10 mouse cellular contexts compared by ENCODE assay signal in genomic region chr8:91196661-91197060, GRCm38 (mm10). TPM values are rescaled to one million over a fixed set of nuclear protein-coding genes. Genes with fewer than 3 reads are reported as not detected.
DNase-seq lines count a peak whose midpoint lies in the region; ATAC-seq and TF ChIP-seq lines count a peak whose summit lies in the region.
"Had no signal": no experiment of that assay in that cellular context is flagged by ENCODE, and none has a peak within 500 bp of the region (broad histone marks: within the 10 kb centered on the region; RNA-seq: fewer than 3 reads in every experiment).

No protein-coding gene starts in this region.

- 78% methylated on average over 12 of the region's 12 CpGs for WGBS in kidney, postnatal 0 days
- WGBS in thymus, adult 2 months = 93% methylated on average over 12 of the region's 12 CpGs

- H3K4me1 ChIP-seq in kidney, postnatal 0 days (replicated peaks; ENCODE audit: insufficient read depth, low read length) = no peaks in the 10 kb centered on the region
- H3K4me1 ChIP-seq in thymus, adult 2 months (replicated peaks; ENCODE audit: control insufficient read depth, insufficient read depth, low read length) = peaks cover 12% of the 10 kb centered on the region

- intact Hi-C loops in left cerebral cortex, postnatal 4 days (cut with DNase I) = loop anchor here (10.0 kb wide), 1 partner anchor 1158 kb away; the partner anchor contains the start of gene Irx5

- H3K36me3 ChIP-seq in kidney, postnatal 0 days (ENCODE audit: insufficient read depth, low read length) = no peaks in the 10 kb centered on the region
- H3K36me3 ChIP-seq in thymus, adult 2 months (ENCODE audit: control insufficient read depth, insufficient read depth, low read length) = no peaks in the 10 kb centered on the region
- H3K36me3 ChIP-seq: heart, embryonic 15.5 days; limb, embryonic 12.5 days had no signal

- no peaks in the 10 kb centered on the region for H3K27me3 ChIP-seq in kidney, postnatal 0 days (ENCODE audit: insufficient read depth, low read length)
- no peaks in the 10 kb centered on the region for H3K27me3 ChIP-seq in thymus, adult 2 months (ENCODE audit: control insufficient read depth, insufficient read depth, low read length)

- H3K4me3 ChIP-seq in kidney, postnatal 0 days (replicated peaks; ENCODE audit: low read depth, low read length) = no peak overlapping the region
- H3K4me3 ChIP-seq in thymus, adult 2 months (ENCODE audit: control insufficient read depth, insufficient read depth, low read length) = no peak overlapping the region
- H3K4me3 ChIP-seq: heart, embryonic 15.5 days; limb, embryonic 12.5 days had no signal

- H3K9ac ChIP-seq in kidney, postnatal 0 days (ENCODE audit: low read depth, low read length) = no peak overlapping the region
- H3K9ac ChIP-seq: heart, embryonic 15.5 days; limb, embryonic 12.5 days had no signal

- DNase-seq in adrenal gland, postnatal 10 days = peak; percentile 13
- no peak for DNase-seq in adrenal gland, adult (ENCODE audit: inconsistent age in 2 of 2, low spot score in 1 of 2)
- DNase-seq in kidney, postnatal 0 days (ENCODE audit: low spot score) = no peak
- no peak for DNase-seq in kidney, postnatal 14 days
- peak; percentile 33 for DNase-seq in thymus, adult 2 months
- no peak for DNase-seq in thymus, adult 18-20 months
- no peak for DNase-seq in left cerebral cortex, postnatal 4 days

- TF ChIP-seq CTCF in kidney, postnatal 0 days (IDR thresholded peaks at IDR 0.05; ENCODE audit: low read depth) = 0 out of 2 replicates have a peak, but pooled peaks have one; percentile 27
- TF ChIP-seq CTCF in thymus, adult 2 months (IDR thresholded peaks at IDR 0.05; ENCODE audit: borderline replicate concordance, control insufficient read depth, extremely low read depth, insufficient read depth, low read length, poor library complexity) = no peak

- H3K9me3 ChIP-seq in kidney, postnatal 0 days (replicated peaks; ENCODE audit: low read length) = no peaks in the 10 kb centered on the region
- H3K9me3 ChIP-seq: heart, embryonic 15.5 days; limb, embryonic 12.5 days had no signal

- no peak for TF ChIP-seq POLR2A in thymus, adult 2 months (IDR thresholded peaks at IDR 0.05; ENCODE audit: control insufficient read depth, extremely low read depth, insufficient read depth, low read length, poor library complexity)

- no peak overlapping the region for H3K4me2 ChIP-seq in kidney, postnatal 0 days (ENCODE audit: low read length)
- H3K4me2 ChIP-seq: heart, embryonic 15.5 days; limb, embryonic 12.5 days had no signal

- H3K27ac ChIP-seq in kidney, postnatal 0 days = no peak overlapping the region
- H3K27ac ChIP-seq in thymus, adult 2 months (ENCODE audit: control insufficient read depth, insufficient read depth, low read length) = no peak overlapping the region
- H3K27ac ChIP-seq: heart, embryonic 15.5 days; limb, embryonic 12.5 days had no signal

- ATAC-seq in kidney, postnatal 0 days (replicated peaks; ENCODE audit: low FRiP score, low read depth) = no peak
- ATAC-seq in inflammation-experienced regulatory T-cells, adult 6 months = no peak

RNA-seq across cellular contexts. Expression of gene Aktip, which starts 3.1 kb away (rescaled TPM):
- 10 to 100 TPM; 31.6 to 40.4 TPM for total RNA-seq in adrenal gland, postnatal 10 days (2021)
- polyA plus RNA-seq in kidney, postnatal 0 days (2015; fragmentation: Nextera tagmentation; extraction: Ambion mirVana) = 116 and 122 TPM in 2 replicates
- polyA plus RNA-seq in thymus, adult 2 months (2012; rRNA removed) = 20.7 and 25.0 TPM in 2 replicates
- total RNA-seq in left cerebral cortex, postnatal 4 days (2021) = 10 to 100 TPM; 73.7 to 78.2 TPM
- 10 to 100 TPM; 22.7 to 36.9 (median 29.0) TPM for polyA plus RNA-seq in inflammation-experienced regulatory T-cells, adult 6 months (2017; shearing (Covaris generic))

Comparison
In these comparisons a context has a peak if more than half of its experiments do, and no peak if none do; other contexts are left out.
1. DNase-seq: peak in adrenal gland, postnatal 10 days (single experiment) and thymus, adult 2 months (single experiment); none in adrenal gland, adult (0 of 2), kidney, postnatal 0 days (single experiment), kidney, postnatal 14 days (single experiment), thymus, adult 18-20 months (0 of 2) and left cerebral cortex, postnatal 4 days (single experiment).